Mouse (Mus musculus) right cerebral cortex, postnatal 36 days (tissue): Measurements from ENCODE around the gene Zbed6.
A peak's percentile ranks its signal among the peaks of the same experiment; 100 is the strongest.
"Not testable (repeated sequence)": the region's sequence is repeated elsewhere in the genome, so short reads cannot be mapped to it uniquely, and the experiment has no call there.

Source experiments
- DNase-seq, 2 experiments: peaks; one replicate each; pipeline ENCODE4 v3.0.0; 2022; ENCODE audit warnings: low spot score in 2 of 2, mixed read lengths in 1 of 2

Gene Zbed6

DNA sequence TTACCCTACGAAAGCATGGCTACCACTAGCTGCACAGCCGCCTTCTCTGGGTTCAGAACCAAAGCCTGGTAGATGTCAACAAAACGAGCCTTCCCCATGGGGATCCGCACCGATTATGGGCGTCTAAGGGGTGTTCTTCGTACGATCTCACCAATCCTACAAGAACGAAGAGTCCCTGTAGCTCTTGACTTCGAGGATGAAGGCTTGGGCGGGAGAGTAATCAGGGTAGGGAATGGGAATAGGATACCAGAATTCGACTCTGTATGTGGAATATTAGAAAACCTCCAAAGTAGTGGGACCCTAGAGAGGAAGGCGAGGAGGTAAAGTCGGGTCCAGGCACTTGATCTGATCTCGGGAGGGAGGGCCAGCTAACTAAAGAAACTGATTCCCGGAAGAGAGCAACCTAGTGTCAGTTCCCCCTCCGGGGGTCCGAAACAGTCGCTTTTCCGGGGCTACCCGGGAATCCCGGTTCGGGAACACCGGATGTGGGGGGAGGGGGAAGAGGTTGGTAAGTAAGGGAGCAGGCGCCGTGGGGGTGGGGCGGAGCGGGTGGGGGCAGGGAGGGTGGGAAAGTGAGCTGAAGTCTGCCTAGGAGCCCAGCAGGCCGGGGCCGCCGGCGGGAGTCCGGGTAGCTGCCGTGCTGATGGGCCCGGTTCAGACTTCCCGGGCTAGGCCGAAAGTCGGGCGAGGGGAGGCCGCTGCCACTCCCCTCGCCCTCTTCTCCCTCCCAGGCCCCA, at the start of gene Zbed6:
Zbed6 (minus strand) TSS at position 420 of the 737 bp plus-strand sequence.
- DNase-seq, result peak; percentile 30 to 54

DNA sequence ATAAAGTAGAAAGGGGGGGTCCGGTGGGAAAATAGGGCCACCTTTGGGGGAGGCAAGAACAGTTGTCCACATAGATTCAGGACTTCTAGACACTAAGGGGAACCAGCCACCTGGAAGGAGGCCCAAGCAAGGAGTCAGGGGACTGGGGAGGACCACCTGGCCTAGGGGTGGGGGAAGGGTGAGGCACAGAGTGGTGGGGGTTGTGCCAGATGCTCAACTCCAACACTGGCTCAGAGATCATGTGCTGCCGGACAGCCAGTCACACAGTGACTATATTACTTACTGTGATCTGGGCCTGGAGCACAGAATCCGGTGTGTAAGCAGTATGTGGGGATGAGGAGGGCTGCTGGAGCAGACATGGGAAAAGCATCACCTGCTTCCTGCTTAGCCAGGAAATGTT, 48.6 kb upstream of the Zbed6 start:
- DNase-seq, result no peak

DNA sequence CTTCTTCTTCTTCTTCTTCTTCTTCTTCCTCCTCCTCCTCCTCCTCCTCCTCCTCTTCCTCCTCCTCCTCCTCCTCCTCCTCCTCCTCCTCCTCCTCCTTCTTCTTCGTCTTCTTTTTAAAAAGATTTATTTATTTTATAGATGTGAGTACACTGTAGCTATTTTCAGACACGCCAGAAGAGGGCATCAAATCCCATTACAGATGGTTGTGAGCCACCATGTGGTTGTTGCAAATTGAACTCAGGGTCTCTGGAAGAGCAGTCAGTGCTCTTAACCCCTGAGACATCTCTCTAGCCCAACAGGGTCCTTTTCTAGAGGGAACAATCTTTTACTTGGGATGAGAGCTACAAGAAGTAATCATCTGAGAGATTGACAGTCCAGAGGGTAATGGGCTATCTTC, 41.1 kb upstream of the Zbed6 start:
- not testable (repeated sequence) for DNase-seq

DNA sequence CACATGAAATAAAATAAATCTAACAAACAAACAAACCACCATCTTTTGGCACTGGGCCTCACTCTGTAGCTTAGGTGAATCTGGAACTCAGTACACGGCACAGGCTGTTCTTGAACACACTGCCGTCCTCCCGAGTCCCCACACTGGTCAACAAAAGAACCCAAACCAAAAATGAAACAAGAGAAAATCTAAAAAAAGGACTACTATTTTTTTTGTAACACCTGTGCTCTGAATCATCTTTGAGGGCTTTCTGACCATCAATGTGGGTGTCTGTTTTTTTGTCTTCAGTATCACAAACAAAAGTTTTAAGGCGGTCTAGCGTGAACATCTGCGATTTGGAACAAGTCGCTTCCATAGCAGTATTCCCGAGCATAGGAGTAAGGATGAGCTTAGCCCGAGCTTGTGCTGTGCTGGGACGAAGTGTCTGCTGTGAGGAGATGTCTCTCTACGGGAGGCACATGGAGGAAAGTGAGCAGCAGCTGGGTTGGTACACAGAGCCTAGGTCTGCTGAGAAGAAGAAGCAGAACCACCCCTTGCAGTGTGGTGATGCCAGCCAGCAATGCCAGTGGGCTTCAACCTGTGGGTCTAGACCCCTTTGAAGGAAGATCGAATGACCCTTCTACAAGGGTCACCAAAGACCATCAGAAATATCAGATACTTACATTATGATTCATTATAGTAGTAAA, 37.4 kb upstream of the Zbed6 start:
- DNase-seq, result no peak

DNA sequence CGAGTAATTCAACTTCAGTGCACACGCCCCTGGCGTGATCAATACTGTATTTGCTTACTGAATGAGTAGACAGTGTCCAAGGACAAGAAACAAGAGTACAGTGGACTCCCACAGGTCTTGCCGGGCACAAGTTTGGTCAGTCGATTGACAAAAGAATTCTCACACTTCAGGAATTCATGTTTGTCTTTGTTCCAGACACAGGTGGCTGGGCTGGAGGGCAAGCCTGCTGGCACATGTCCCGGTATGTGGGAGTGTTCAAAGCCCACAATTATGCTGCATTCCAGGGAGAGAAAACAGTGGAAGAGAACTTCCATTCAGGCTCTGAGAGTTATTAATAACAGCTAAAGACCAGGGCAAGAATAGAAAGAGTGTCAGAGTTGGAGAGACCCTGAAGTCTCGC, 35.2 kb upstream of the Zbed6 start:
- no peak for DNase-seq

DNA sequence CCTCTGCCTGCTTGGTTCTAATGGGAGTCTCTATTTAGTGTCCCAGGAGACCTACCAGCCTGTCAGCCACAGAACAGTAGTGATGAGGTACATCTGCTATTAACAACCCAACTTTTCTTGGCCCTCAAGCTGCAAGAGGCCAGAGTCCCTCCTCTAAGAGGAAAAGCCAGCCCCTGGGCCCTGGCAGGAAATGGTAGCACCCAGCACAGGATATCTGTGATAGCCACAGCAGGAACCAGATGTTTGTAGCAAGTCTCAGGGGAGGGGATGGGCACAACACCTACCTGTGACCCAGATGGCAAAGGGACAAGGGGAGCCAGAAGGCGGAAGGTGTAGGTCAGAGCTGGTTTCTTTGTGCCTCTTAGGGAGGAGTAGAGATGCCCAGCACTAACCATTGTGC, 34.2 kb upstream of the Zbed6 start:
- DNase-seq, result no peak

DNA sequence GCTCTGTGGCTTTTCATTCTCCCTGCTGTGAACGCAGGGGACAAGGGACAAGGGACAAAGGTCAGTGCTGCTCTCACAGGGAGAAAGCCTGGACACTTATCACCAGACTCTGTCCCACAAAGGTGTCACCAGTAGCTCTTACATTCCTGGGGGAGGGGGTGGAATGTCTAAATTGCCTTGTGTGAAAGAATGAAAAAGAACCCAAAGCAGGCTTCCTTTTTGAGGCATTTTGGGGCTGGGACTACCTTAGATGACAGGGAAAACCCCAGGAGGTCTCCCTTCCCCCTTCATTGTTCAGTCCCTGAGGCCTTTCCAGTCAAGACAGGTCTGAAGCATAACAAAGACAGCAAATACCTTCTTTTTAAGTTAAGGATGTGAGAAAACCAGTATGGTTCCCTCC, 33.6 kb upstream of the Zbed6 start:
- DNase-seq, result no peak

DNA sequence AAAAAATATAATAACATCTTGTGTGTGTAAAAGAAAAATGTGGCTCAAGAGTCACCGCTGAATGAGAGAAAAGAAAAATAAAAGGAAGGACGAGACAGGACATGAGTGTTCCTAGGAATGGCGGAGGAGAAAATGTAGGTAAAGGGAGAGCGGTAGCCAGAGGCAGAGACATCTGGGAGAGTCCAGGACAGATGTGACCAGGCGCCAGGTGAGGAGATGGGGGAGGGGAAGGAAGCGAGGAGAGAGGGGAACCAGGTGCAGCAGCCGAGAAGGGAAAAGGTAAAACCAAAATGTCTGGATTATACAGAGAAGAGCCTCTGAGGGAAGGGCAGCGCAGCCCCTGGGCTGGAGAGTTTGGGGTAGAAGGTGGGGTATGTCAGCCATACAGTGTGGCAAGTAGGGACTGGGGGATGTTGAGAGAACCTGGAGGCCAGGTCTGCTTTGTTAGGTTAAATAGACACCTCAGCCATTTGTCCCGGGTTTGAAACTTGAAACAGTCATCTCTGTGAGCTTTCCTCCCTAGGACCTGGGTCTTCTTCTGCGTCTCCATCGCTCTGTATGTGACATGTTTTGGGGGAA, 32.9 kb upstream of the Zbed6 start:
- DNase-seq, result no peak

DNA sequence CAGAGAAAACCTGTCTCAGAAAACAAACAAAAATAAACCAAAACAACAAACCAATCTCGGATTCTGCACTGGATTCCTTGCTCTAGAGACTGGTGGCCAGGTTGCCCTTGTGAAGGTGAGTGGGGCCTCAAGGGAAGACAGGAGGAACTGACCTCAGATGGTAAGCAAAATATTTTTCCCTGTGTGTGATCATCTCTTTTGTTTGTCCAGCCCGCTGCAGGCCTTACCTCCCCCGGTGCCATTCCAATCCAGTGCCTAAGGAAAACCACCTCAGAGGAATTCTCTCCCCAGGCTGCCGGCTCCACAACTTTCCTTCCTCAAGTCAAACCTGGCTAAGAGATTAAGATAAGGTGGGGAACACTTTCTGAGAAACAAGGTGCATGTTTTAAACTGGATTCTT, 31.5 kb upstream of the Zbed6 start:
- DNase-seq, result no peak

DNA sequence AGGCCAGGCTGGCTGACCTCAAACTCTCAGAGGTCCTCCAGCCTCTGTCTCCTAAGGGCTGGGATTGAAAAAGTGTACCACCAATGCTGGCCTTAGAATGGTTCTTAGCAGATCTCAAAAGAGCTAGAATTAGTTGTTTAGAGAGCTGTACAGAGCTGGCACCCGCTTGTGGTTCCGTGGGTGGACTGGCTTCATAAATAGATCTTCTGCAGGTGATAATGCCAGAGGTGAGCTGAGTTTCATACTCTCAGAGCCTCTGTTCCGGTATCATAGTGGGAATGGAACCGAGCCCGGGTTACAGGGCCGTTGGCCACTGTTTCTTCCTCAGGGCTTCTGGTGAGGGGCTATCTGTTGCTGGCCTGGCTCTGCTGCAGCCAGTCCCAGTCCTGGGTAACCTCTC, 30.4 kb upstream of the Zbed6 start:
- no peak for DNase-seq

DNA sequence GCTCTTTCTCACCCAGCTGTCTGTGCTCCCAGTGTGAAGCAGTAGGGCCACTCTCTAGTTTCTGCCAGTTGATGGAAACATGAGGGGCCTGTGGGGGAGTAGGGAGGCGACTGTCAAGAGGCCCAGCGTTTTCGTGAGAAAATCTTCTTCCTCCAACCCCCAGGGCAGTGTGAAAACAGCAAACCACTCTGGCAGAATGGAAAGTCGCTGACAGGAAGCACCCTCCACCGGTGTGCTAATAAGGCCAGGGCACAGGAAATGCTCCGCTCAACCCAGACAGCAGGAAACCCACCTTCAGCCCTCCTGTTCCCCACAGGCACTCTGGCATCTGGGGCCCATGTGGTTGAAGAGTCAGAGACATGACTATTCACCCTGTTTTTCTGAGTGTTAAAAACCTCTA, 29.2 kb upstream of the Zbed6 start, which contains the start of gene Lax1:
Lax1 (minus strand) TSS at position 212 of the 400 bp plus-strand sequence.
- no peak for DNase-seq

DNA sequence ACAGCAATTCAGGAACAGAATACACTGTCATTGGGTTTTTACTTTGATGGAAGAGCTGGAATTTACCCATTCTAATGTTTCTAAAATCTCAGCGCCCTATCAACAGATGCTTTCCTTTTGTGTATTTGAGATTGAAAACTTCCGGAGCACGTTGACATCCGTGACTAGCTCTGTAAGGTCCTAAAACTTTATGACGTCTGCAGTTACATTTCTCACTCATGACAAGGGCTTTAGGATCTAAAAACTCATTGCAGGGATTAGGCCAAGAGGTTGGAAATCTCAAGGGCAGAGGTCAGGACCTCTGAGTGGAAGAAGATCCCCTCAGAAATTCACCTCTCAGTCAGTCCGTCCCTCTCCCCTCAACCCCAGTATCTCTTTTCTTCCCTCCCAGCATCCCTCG, 27.6 kb upstream of the Zbed6 start:
- no peak for DNase-seq

DNA sequence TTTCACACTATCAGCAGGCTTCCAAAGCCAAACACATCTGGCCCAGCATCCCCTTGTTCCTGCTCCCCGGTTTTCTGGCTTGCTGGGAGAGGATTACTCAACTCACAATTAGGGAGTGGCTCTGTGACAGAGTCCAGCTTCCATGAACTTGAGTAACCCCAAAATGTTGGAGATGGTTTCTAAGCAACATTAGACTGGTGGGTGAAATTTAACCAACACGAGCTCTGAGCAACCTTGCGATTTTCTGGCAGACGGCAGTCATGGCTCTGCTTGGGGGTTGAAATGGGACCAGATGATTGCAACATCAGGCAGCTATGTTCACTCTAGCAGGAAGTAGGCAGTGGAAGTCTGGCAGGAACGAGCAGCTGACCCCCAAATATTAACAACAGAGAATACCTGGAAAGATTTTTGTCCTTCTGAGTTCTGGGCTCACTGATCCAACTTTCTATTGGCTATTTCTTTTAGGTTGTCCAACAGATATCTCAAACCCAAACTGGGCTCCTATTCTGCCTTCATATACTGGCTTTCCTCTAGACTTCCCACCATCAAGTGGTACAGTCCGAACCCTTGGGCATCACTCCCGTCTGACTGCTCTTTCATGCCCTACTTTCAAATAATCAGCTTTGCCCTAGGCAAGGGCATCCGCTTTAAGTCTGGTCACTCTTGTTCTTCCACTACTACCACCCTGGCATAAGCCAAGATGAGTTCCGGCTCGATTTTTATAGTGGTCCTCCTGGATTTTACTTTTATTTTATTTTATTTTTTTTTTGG, 25.2 kb upstream of the Zbed6 start:
- DNase-seq, result no peak

DNA sequence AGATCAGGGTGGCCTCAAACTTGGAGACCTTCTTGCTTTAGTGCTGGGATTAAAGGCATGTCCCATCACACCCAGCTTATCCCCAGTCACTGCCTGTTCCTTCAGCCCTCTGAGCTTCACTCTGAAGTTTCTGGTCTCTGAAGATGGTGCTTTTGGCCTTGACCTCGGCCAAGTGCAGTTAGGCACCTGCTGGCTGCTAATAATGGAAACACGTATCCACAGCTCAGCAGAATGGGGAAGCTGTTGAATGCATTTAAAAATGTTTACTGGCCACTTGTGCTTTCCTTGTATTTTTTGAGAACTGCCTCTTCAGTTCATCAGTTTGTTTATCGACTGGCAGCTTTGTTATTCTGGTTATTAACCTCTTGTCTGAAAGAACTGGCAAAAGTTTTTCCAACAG, 11.1 kb upstream of the Zbed6 start:
- DNase-seq, result no peak

DNA sequence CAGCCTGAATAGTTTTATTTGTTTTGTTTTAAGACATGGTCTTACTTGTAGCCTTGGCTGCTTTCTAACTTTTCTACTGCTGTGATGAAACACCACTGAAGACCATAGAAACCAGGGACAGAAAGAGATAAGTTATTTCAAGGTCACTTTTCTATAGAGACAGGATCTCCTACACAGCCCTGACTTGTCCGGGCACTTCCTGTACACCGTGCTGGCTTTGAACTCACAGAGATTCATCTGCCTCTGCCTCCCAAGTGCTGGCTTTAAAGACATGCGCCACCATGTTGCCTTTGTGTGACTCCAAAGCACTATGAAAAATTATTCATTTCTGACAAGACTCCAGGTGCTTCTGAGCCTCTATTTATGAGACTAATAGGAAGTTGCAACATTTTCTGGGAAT, 10.6 kb upstream of the Zbed6 start:
- no peak for DNase-seq

DNA sequence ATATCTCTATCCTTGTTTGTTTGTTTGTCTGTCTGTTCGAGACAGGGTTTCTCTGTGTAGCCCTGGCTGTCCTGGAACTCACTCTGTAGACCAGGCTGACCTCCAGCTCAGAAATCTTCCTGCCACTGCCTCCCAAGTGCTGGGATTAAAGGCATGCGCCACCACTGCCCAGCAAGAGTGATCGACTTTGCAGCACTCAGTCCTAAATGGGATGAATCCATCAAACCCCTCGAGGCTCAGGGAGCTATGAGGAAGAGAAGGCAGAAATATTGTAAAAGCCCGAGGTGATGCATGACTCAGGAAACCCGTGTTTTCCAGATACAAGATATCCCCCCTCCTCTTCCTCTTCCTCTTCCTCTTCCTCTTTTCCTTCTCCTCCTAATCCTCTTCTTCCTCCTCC, 10.1 kb upstream of the Zbed6 start:
- DNase-seq, result no peak

DNA sequence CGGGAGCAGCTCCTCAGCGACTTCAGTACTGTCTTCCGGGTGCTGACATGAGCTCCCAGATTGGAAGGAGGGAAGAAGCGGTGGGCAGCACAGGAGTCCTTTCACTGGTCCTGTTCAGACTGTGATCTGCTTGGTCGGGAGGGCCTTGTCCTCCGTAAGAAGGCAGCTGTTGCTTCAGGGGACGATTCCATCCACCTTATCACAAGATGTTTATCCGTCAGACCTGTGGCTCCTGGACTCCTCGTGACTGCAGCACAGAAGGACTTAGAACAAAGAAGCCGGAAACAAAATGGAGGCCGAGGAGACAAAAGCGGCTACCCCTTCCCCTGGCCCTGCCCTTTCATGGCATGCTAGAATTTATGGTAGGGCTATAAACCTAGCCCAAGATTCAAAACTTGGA, 9.5 kb upstream of the Zbed6 start:
- DNase-seq, result no peak

DNA sequence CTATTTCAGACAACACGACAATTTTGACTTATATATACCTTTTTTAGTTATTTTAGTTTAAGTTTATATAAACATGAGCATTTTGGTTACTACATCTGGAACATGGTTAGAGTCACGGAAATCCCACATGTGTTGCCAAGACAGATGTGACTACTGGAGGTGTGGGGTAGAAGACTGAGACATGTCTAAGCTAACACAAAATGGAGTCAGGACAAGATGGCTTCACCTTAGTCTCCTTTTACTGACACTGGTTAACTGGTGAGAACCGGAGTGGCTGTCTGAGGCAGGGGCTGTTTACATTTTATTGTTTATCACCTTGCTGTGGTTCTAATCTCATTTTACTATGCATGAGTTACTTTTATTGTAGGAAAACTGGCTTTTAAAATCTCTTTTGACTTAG, 7.9 kb upstream of the Zbed6 start:
- no peak for DNase-seq

DNA sequence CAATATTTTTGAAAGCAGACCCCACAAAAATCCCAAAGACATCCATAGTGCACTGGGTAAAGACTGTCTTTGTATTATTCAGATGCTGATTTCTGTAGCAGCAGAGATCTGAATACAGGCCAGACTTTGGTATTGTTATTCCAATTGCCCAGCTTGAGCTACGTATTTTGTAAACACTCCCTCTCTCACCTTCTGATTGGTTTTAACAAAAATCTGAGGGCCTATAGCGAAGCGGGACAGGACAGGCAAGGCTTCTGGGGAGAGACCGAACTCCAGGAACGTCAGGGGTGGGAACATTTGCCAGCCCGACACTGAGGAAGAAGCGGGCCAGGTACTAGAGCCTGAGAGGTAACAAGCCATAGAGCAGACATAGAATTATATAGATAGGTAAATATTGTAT, 7.0 kb upstream of the Zbed6 start:
- DNase-seq, result no peak

DNA sequence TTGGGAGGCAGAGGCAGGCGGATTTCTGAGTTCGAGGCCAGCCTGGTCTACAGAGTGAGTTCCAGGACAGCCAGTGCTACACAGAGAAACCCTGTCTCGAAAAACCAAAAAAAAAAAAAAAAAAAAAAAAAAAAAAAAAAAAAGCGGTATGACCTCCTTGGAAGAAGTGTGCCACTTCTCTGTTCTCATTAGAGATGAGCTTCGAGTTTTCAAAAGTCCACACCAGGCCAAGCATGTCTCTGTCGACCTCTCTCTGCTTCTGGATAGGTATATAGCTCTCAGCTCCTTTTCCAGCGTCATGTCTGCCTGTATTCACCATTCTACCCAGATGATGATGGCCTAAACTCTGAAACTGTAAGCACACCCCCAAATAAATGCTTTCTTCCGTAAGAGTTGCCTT, 5.0 kb upstream of the Zbed6 start:
- not testable (repeated sequence) for DNase-seq

DNA sequence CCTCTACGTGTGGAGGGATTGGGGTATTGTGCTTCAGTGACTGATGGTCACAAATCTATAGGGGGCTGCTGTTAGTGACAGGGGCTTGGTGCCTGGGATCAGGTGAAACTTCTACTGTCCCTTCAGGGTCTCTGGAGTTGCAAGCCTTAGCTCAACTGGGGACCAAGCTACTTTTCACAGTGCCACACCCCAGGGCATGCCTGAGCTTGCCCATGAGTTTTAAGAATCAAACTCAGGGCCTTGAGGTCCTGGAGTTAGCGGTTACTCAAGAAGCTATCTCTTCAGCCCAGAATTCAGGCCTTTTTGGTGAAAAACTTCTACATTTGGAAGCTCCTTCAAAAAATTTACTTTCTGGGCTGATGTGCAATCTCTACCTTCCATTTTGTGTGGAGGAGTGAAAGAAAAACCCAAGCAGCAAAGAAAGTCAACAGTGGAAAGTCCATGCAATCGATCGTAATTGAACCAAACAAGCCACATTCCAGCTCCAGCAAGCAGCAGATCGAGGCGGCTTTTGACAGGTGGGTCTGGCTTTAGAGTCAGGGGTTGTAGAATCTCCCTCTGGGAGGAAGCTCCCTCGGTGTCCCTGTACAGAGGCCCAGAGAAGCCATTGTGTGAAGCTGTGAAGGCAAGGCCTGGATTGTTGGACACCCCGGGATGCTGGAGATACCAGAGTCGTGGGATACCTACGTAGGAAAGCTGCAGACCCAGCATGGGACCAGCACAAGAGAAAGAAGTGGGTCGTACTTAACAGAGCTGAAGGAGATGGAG, 3.7 kb upstream of the Zbed6 start:
- DNase-seq, result no peak

DNA sequence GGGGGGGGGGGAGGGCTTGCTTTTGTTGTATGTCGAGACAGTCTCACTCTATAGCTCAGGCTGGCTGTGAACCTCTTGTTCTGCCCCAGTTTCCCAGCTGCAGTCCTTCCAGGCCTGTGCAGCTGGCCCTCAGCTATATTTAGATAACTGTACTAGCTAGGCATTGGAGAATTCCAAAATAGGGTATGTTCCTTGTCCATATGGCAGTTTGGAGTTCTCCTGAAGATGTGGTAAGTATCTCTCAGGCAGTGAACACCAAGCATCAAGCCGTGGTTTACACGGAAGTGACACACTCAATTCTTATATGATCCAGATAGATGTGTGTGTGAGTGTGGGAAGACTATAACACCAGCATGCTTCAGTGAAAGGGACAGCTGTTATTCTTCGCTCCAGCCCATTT, 2.7 kb upstream of the Zbed6 start:
- peak; percentile 29 to 66 for DNase-seq
